Comparison of ENCODE assay signal across 8 mouse cellular contexts in genomic region chr12:80114892-80115141, GRCm38 (mm10). TPM values are rescaled to one million over a fixed set of nuclear protein-coding genes. Genes with fewer than 3 reads are reported as not detected.
A peak's percentile ranks its signal among the peaks of the same experiment; 100 is the strongest.
DNase-seq lines count a peak whose midpoint lies in the region; ATAC-seq and TF ChIP-seq lines count a peak whose summit lies in the region.

No protein-coding gene starts in this region.

- ATAC-seq in erythroblast, adult 5-6 weeks (replicated peaks; ENCODE audit: low FRiP score, poor library complexity, severe bottlenecking) = no peak
- ATAC-seq in limb, embryonic 14.5 days (ENCODE audit: low FRiP score, low read depth) = peak; percentile 18

- WGBS in limb, embryonic 14.5 days = under 1% methylated on average over 8 of the region's 8 CpGs
- WGBS in small intestine, adult 2 months = under 1% methylated on average over 8 of the region's 8 CpGs

- no peak for TF ChIP-seq CTCF in small intestine, adult 2 months (IDR thresholded peaks at IDR 0.05; ENCODE audit: extremely low read depth, insufficient read length, insufficient replicate concordance, low read depth, low read length)

- H3K4me2 ChIP-seq in limb, embryonic 14.5 days (replicated peaks; ENCODE audit: low read depth, low read length, severe bottlenecking) = peak overlapping the region; percentile 94

- peak overlapping the region; percentile 85 for H3K4me3 ChIP-seq in erythroblast, embryonic 14.5 days (replicated peaks)
- H3K4me3 ChIP-seq in limb, embryonic 14.5 days (replicated peaks; ENCODE audit: low read length) = peak overlapping the region; percentile 96
- peak overlapping the region; percentile 98 for H3K4me3 ChIP-seq in small intestine, adult 2 months (ENCODE audit: low read depth, low read length)

- H3K9me3 ChIP-seq in erythroblast, embryonic 14.5 days (ENCODE audit: control insufficient read depth, low read length) = no peaks in the 10 kb centered on the region
- no peaks in the 10 kb centered on the region for H3K9me3 ChIP-seq in limb, embryonic 14.5 days (ENCODE audit: control insufficient read depth, low read length)

- peaks cover 78% of the 10 kb centered on the region for H3K4me1 ChIP-seq in erythroblast, embryonic 14.5 days (ENCODE audit: control insufficient read depth)
- H3K4me1 ChIP-seq in limb, embryonic 14.5 days (ENCODE audit: control insufficient read depth, insufficient read depth, low read length) = peaks cover 7% of the 10 kb centered on the region
- peaks cover 12% of the 10 kb centered on the region for H3K4me1 ChIP-seq in small intestine, adult 2 months (ENCODE audit: control insufficient read depth, insufficient read depth, insufficient read length, low read length)

- H3K27me3 ChIP-seq in erythroblast, embryonic 14.5 days (ENCODE audit: control insufficient read depth) = no peaks in the 10 kb centered on the region
- no peaks in the 10 kb centered on the region for H3K27me3 ChIP-seq in limb, embryonic 14.5 days (ENCODE audit: control insufficient read depth, insufficient read depth, low read length)
- no peaks in the 10 kb centered on the region for H3K27me3 ChIP-seq in small intestine, adult 2 months (ENCODE audit: control insufficient read depth, insufficient read depth, low read length)

- DNase-seq in thymus, postnatal 0 days (ENCODE audit: low spot score) = peak; percentile 48
- no peak for DNase-seq in thymus, adult 18-20 months
- peak; percentile 81 for DNase-seq in limb, embryonic 14.5 days (ENCODE audit: low spot score)
- no peak for DNase-seq in right cerebral cortex, postnatal 4 days
- DNase-seq in layer of hippocampus, adult 9-10 months (ENCODE audit: low spot score) = no peak

- no peak for TF ChIP-seq POLR2A in limb, embryonic 14.5 days (IDR thresholded peaks at IDR 0.05; ENCODE audit: borderline replicate concordance, extremely low read depth, insufficient read depth, insufficient read length)
- no peak for TF ChIP-seq POLR2A in small intestine, adult 2 months (IDR thresholded peaks at IDR 0.05; ENCODE audit: low read depth, low read length)

- peak overlapping the region; percentile 99 for H3K27ac ChIP-seq in limb, embryonic 14.5 days (replicated peaks; ENCODE audit: low read depth, low read length)
- peak overlapping the region; percentile 98 for H3K27ac ChIP-seq in small intestine, adult 2 months (ENCODE audit: insufficient read depth, low read depth, low read length)

- H3K36me3 ChIP-seq in erythroblast, embryonic 14.5 days (ENCODE audit: control insufficient read depth) = peaks cover 13% of the 10 kb centered on the region
- H3K36me3 ChIP-seq in limb, embryonic 14.5 days (ENCODE audit: control insufficient read depth, insufficient read depth, low read length) = peaks cover 18% of the 10 kb centered on the region
- H3K36me3 ChIP-seq in small intestine, adult 2 months (ENCODE audit: control insufficient read depth, insufficient read depth, low read length) = peaks cover 8% of the 10 kb centered on the region

- H3K9ac ChIP-seq in limb, embryonic 14.5 days (ENCODE audit: low read depth, low read length, severe bottlenecking) = peak overlapping the region; percentile 100

RNA-seq across cellular contexts. Expression of gene Zfp36l1, which starts 2.0 kb away (rescaled TPM):
- 8.0 and 9.0 TPM in 2 replicates for polyA plus RNA-seq in erythroblast, embryonic 14.5 days (2012)
- 8.8 and 12.7 TPM in 2 replicates for total RNA-seq in erythroblast, adult 5-6 weeks (2015; ENCODE audit: low replicate concordance)
- total RNA-seq in erythroblast, adult 5-6 weeks (2017; ENCODE audit: low replicate concordance) = 4.0 and 4.3 TPM in 2 replicates
- 63.4 and 69.7 TPM in 2 replicates for polyA plus RNA-seq in thymus, postnatal 0 days (2015; fragmentation: Nextera tagmentation; extraction: Ambion mirVana)
- 245 and 413 TPM in 2 replicates for polyA plus RNA-seq in limb, embryonic 14.5 days (2012; rRNA removed)
- polyA plus RNA-seq in limb, embryonic 14.5 days (2014; fragmentation: Nextera tagmentation; extraction: Ambion mirVana) = 195 and 209 TPM in 2 replicates
- polyA plus RNA-seq in small intestine, adult 2 months (2012; rRNA removed) = 60.1 and 118 TPM in 2 replicates

Comparison
In these comparisons a context has a peak if more than half of its experiments do, and no peak if none do; other contexts are left out.
1. DNase-seq: peak in thymus, postnatal 0 days (single experiment) and limb, embryonic 14.5 days (single experiment); none in thymus, adult 18-20 months (0 of 2), right cerebral cortex, postnatal 4 days (single experiment) and layer of hippocampus, adult 9-10 months (single experiment).
2. Peak in every context shown above with its lines, with median percentiles within 50 percentile points of each other: H3K4me3 ChIP-seq.